Mouse (Mus musculus): ENCODE data around the gene Ush1g. TPM values are rescaled to one million over a fixed set of nuclear protein-coding genes. Genes with fewer than 3 reads are reported as not detected.

Ush1g gene
- polyA plus RNA-seq, 1 experiment from 2014 or later: 0.29 TPM

GRCm38 (mm10) chr11:115366039-115366705 is 44.3 kb upstream of the Ush1g start:
- no peaks in the 10 kb centered on the region for H3K36me3 ChIP-seq (replicated peaks; ENCODE audit: insufficient read depth, low read length)
- 20% methylated on average over 7 of the region's 7 CpGs for WGBS (ENCODE audit: insufficient replicate concordance)
- peaks cover 9% of the 10 kb centered on the region for H3K4me1 ChIP-seq (ENCODE audit: insufficient read depth)
- no peak overlapping the region for H3K4me3 ChIP-seq (ENCODE audit: low read depth, low read length)
- TF ChIP-seq CTCF (IDR thresholded peaks at IDR 0.05; ENCODE audit: low read depth) (no peak), EP300 (IDR thresholded peaks at IDR 0.05; ENCODE audit: low read depth) (no peak)
- no peak for ATAC-seq
- no peak overlapping the region for H3K27ac ChIP-seq (ENCODE audit: low read depth)
- H3K4me2 ChIP-seq (ENCODE audit: low read depth, low read length): peak overlapping the region; percentile 83
- H3K27me3 ChIP-seq (ENCODE audit: insufficient read depth, low read length): peaks cover 31% of the 10 kb centered on the region
- H3K9ac ChIP-seq (replicated peaks): no peak overlapping the region
- no peak for DNase-seq
- no peaks in the 10 kb centered on the region for H3K9me3 ChIP-seq (ENCODE audit: low read length)

GRCm38 (mm10) chr11:115364136-115364535 is 42.3 kb upstream of the Ush1g start:
- WGBS (ENCODE audit: insufficient replicate concordance): 73% methylated on average over 3 of the region's 3 CpGs

GRCm38 (mm10) chr11:115359726-115360125 is 37.9 kb upstream of the Ush1g start:
- no peak for ATAC-seq
- Histone ChIP-seq H3K4me2 (ENCODE audit: low read depth, low read length) (no peak overlapping the region), H3K36me3 (replicated peaks; ENCODE audit: insufficient read depth, low read length) (no peaks in the 10 kb centered on the region), H3K9me3 (ENCODE audit: low read length) (no peaks in the 10 kb centered on the region), H3K9ac (replicated peaks) (no peak overlapping the region), H3K27ac (ENCODE audit: low read depth) (no peak overlapping the region), H3K27me3 (ENCODE audit: insufficient read depth, low read length) (0 out of 2 replicates have a peak, but pooled peaks cover 3% of the 10 kb centered on the region), H3K4me3 (ENCODE audit: low read depth, low read length) (no peak overlapping the region), H3K4me1 (ENCODE audit: insufficient read depth) (no peaks in the 10 kb centered on the region)
- TF ChIP-seq EP300 (IDR thresholded peaks at IDR 0.05; ENCODE audit: low read depth) (no peak), CTCF (IDR thresholded peaks at IDR 0.05; ENCODE audit: low read depth) (peak; percentile 45; the same call in 1 of the 2 replicates)
- DNase-seq: no peak
- WGBS (ENCODE audit: insufficient replicate concordance): 47% methylated on average over 6 of the region's 6 CpGs

More at GRCm38 (mm10) chr11:115364136-115364535, 42.3 kb upstream of the Ush1g start:
- DNase-seq: no peak
- no peak overlapping the region for H3K4me3 ChIP-seq (ENCODE audit: low read depth, low read length)
- ATAC-seq: no peak
- no peak overlapping the region for H3K9ac ChIP-seq (replicated peaks)
- H3K27ac ChIP-seq (ENCODE audit: low read depth): no peak overlapping the region
- no peak for TF ChIP-seq CTCF (IDR thresholded peaks at IDR 0.05; ENCODE audit: low read depth)
- TF ChIP-seq EP300 (IDR thresholded peaks at IDR 0.05; ENCODE audit: low read depth): no peak
- H3K4me2 ChIP-seq (ENCODE audit: low read depth, low read length): no peak overlapping the region
- H3K27me3 ChIP-seq (ENCODE audit: insufficient read depth, low read length): peaks cover 28% of the 10 kb centered on the region
- H3K36me3 ChIP-seq (replicated peaks; ENCODE audit: insufficient read depth, low read length): no peaks in the 10 kb centered on the region
- no peaks in the 10 kb centered on the region for H3K9me3 ChIP-seq (ENCODE audit: low read length)
- peaks cover 9% of the 10 kb centered on the region for H3K4me1 ChIP-seq (ENCODE audit: insufficient read depth)

- ATAC-seq (no peak), DNase-seq (no peak)
- Histone ChIP-seq H3K4me3 (ENCODE audit: low read depth, low read length) (no peak overlapping the region), H3K9ac (replicated peaks) (no peak overlapping the region), H3K27me3 (ENCODE audit: insufficient read depth, low read length) (0 out of 2 replicates have a peak, but pooled peaks cover 3% of the 10 kb centered on the region), H3K27ac (ENCODE audit: low read depth) (no peak overlapping the region), H3K4me1 (ENCODE audit: insufficient read depth) (no peaks in the 10 kb centered on the region), H3K9me3 (ENCODE audit: low read length) (no peaks in the 10 kb centered on the region), H3K4me2 (ENCODE audit: low read depth, low read length) (no peak overlapping the region), H3K36me3 (replicated peaks; ENCODE audit: insufficient read depth, low read length) (no peaks in the 10 kb centered on the region)
- WGBS (ENCODE audit: insufficient replicate concordance): 50% methylated on average over 3 of the region's 3 CpGs
- TF ChIP-seq EP300 (IDR thresholded peaks at IDR 0.05; ENCODE audit: low read depth): no peak
- no peak for TF ChIP-seq CTCF (IDR thresholded peaks at IDR 0.05; ENCODE audit: low read depth)
Measured at GRCm38 (mm10) chr11:115359293-115359692, 37.5 kb upstream of the Ush1g start.

GRCm38 (mm10) chr11:115358468-115358867 is 36.6 kb upstream of the Ush1g start:
- no peak overlapping the region for H3K27ac ChIP-seq (ENCODE audit: low read depth)
- 15% methylated on average over 5 of the region's 5 CpGs for WGBS (ENCODE audit: insufficient replicate concordance)
- 0 out of 2 replicates have a peak, but pooled peaks cover 3% of the 10 kb centered on the region for H3K27me3 ChIP-seq (ENCODE audit: insufficient read depth, low read length)
- no peak overlapping the region for H3K9ac ChIP-seq (replicated peaks)
- peak; percentile 75 for DNase-seq
- no peaks in the 10 kb centered on the region for H3K36me3 ChIP-seq (replicated peaks; ENCODE audit: insufficient read depth, low read length)
- no peaks in the 10 kb centered on the region for H3K9me3 ChIP-seq (ENCODE audit: low read length)
- no peak overlapping the region for H3K4me2 ChIP-seq (ENCODE audit: low read depth, low read length)
- TF ChIP-seq EP300 (IDR thresholded peaks at IDR 0.05; ENCODE audit: low read depth) (no peak), CTCF (IDR thresholded peaks at IDR 0.05; ENCODE audit: low read depth) (peak; percentile 63)
- ATAC-seq: peak; percentile 38; the same call in 1 of the 2 replicates
- H3K4me3 ChIP-seq (ENCODE audit: low read depth, low read length): no peak overlapping the region
- no peaks in the 10 kb centered on the region for H3K4me1 ChIP-seq (ENCODE audit: insufficient read depth)

GRCm38 (mm10) chr11:115354183-115354582 is 32.3 kb upstream of the Ush1g start:
- Histone ChIP-seq H3K27me3 (ENCODE audit: insufficient read depth, low read length) (0 out of 2 replicates have a peak, but pooled peaks cover 3% of the 10 kb centered on the region), H3K36me3 (replicated peaks; ENCODE audit: insufficient read depth, low read length) (no peaks in the 10 kb centered on the region), H3K9me3 (ENCODE audit: low read length) (no peaks in the 10 kb centered on the region), H3K4me3 (ENCODE audit: low read depth, low read length) (no peak overlapping the region), H3K4me2 (ENCODE audit: low read depth, low read length) (no peak overlapping the region), H3K4me1 (ENCODE audit: insufficient read depth) (no peaks in the 10 kb centered on the region), H3K9ac (replicated peaks) (no peak overlapping the region), H3K27ac (ENCODE audit: low read depth) (no peak overlapping the region)
- TF ChIP-seq CTCF (IDR thresholded peaks at IDR 0.05; ENCODE audit: low read depth) (peak; percentile 98), EP300 (IDR thresholded peaks at IDR 0.05; ENCODE audit: low read depth) (no peak)
- ATAC-seq (peak; percentile 51; the same call in 1 of the 2 replicates), DNase-seq (peak; percentile 82)
- WGBS (ENCODE audit: insufficient replicate concordance): 6% methylated on average over 8 of the region's 8 CpGs

Measured in liver, postnatal 0 days (tissue).